Mouse (Mus musculus) heart, adult 11 months (tissue): ENCODE data around the gene Hsd11b2.

Experiments used
- DNase-seq: peaks from one replicate; pipeline ENCODE4 v3.0.0; 2022

Gene Hsd11b2

DNA sequence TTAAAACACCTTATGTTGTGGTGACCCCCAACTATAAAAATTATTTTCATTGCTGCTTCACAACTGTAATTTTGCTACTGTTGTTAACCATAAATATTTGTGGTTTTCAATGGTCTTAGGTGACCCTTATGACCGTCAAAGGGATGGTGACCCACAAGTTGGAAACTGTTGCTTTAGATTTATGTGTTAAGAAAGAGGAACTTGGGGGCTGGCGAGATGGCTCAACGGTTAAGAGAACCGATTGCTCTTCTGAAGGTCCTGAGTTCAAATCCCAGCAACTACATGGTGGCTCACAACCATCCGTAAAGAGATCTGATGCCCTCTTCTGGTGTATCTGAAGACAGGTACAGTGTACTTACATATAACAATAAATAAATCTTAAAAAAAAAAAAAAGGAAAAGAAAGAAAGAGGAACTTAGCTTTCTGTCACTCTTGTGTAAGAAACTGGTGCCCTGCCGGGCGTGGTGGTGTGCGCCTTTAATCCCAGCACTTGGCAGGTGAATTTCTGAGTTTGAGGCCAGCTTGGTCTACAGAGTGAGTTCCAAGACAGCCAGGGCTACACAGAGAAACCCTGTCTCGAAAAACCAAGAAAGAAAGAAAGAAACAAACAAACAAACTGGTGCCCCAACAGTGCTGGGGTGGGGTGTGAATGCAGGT is 46.1 kb downstream of the Hsd11b2 start:
- DNase-seq, result peak; percentile 87

GRCm38 (mm10) chr8:105565401-105565881 is 46.9 kb downstream of the Hsd11b2 start:
- DNase-seq, result no peak

- peak; percentile 100 for DNase-seq
Observed at GRCm38 (mm10) chr8:105565952-105566702, 47.6 kb downstream of the Hsd11b2 start, which contains the start of gene Atp6v0d1. TSS of gene Atp6v0d1 (minus strand) at chr8:105566047.

GRCm38 (mm10) chr8:105566703-105567595 is 48.4 kb downstream of the Hsd11b2 start:
- peak; percentile 94 for DNase-seq

- peak; percentile 74 for DNase-seq
Observed at GRCm38 (mm10) chr8:105571810-105572209, 53.3 kb downstream of the Hsd11b2 start.

- DNase-seq, result peak; percentile 83
Observed at GRCm38 (mm10) chr8:105573427-105573826, 54.9 kb downstream of the Hsd11b2 start.
